Mouse (Mus musculus) E14TG2a.4 (cell line): ENCODE data around the gene Itprip.

ENCODE experiments used
- CTCF ChIP-seq: conservative IDR thresholded peaks from 2 replicates; pipeline ENCODE4 v1.5.1; 2014; ENCODE audit warnings: low read length
- POU5F1 ChIP-seq: IDR thresholded peaks from 2 replicates; pipeline ENCODE4 v1.6.1; 2014; ENCODE audit warnings: low read length, borderline replicate concordance

DNA sequence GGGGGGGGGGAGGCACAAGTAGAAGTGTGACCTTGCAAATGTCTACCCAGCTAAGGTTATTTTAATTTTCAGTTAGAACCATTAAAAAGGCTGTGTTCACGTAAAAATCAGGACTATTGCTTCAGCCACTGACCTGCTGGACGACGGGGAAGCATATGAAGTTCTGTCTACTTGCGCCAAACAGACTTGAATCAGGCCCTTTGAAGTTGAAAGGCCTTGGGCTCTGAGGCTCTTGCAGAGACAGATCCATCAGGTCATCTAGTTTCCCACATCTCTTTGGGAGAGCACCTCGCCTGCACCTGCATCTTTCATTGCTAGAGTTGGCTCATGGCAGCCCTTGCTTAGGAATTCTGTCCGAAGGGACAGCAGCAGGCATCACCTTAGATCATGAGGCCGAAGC, 5.8 kb downstream of the Itprip start:
- TF ChIP-seq CTCF, result no peak
- TF ChIP-seq POU5F1, result no peak
